Mouse (Mus musculus) CH12.LX (cell line): Measurements from ENCODE around the gene S100a10.

ENCODE experiments used
- CTCF ChIP-seq, 2 experiments: IDR thresholded peaks in 1 of 2; conservative IDR thresholded peaks in 1 of 2; 2 replicates each; pipeline ENCODE4 v1.5.1; 2011 to 2012; ENCODE audit warnings: low read depth in 2 of 2, low read length in 2 of 2, improper control_type of control experiment in 1 of 2, inconsistent platforms in 1 of 2, mild to moderate bottlenecking in 1 of 2, moderate library complexity in 1 of 2
- EP300 ChIP-seq: IDR thresholded peaks from 2 replicates; pipeline ENCODE4 v1.6.1; 2011; ENCODE audit warnings: low read length, improper control_type of control experiment
- IRF4 ChIP-seq: IDR thresholded peaks from 2 replicates; pipeline ENCODE4 v1.6.1; 2014; ENCODE audit warnings: low read depth, mild to moderate bottlenecking, inconsistent platforms, low read length, improper control_type of control experiment
- JUND ChIP-seq: conservative IDR thresholded peaks from 2 replicates; pipeline ENCODE4 v1.6.1; 2011; ENCODE audit warnings: low read depth, low read length, improper control_type of control experiment
- MAX ChIP-seq: IDR thresholded peaks from 2 replicates; pipeline ENCODE4 v1.6.1; 2011; ENCODE audit warnings: low read length, improper control_type of control experiment
- MXI1 ChIP-seq: IDR thresholded peaks from 2 replicates; pipeline ENCODE4 v1.6.1; 2011; ENCODE audit warnings: mild to moderate bottlenecking, low read depth, low read length, improper control_type of control experiment
- POLR2A ChIP-seq: IDR thresholded peaks from 2 replicates; pipeline ENCODE4 v1.6.1; 2011; ENCODE audit warnings: low read depth, mild to moderate bottlenecking, improper control_type of control experiment, low read length
- POLR2AphosphoS2 ChIP-seq: IDR thresholded peaks from 2 replicates; pipeline ENCODE4 v1.6.1; 2011; ENCODE audit warnings: low read depth, low read length, improper control_type of control experiment
- ZMIZ1 ChIP-seq: IDR thresholded peaks from 2 replicates; pipeline ENCODE4 v1.6.1; 2012; ENCODE audit warnings: low read depth, mild to moderate bottlenecking, inconsistent platforms, low read length, improper control_type of control experiment

- TF ChIP-seq CTCF (conservative IDR thresholded peaks at IDR 0.05 in 1 of 2, IDR thresholded peaks at IDR 0.05 in 1 of 2; ENCODE audit: low read depth in 2 of 2, low read length in 2 of 2) = no peak
- no peak for TF ChIP-seq POLR2A
- no peak for TF ChIP-seq EP300
- TF ChIP-seq MAX = no peak
- TF ChIP-seq IRF4 = no peak
- no peak for TF ChIP-seq MXI1
- no peak for TF ChIP-seq JUND
- TF ChIP-seq ZMIZ1 = no peak
- TF ChIP-seq POLR2AphosphoS2 = no peak
Measured at GRCm38 (mm10) chr3:93506881-93507325, 48.0 kb upstream of the S100a10 start.
